Mouse (Mus musculus) liver, embryonic 13.5 days (tissue): ENCODE measurements around the gene Cuedc2. TPM values are rescaled to one million over a fixed set of nuclear protein-coding genes. Genes with fewer than 3 reads are reported as not detected.

Experiments used
- ATAC-seq: fragments of 200-750 bp; cut with Nextera tagmentation; 2 replicates; pipeline ENCODE4 v1.8.0; 2017; ENCODE audit warnings: low read depth, mild to moderate bottlenecking, moderate number of reproducible peaks, moderate library complexity
- DNase-seq: peaks from one replicate; pipeline ENCODE4 v3.0.0; 2022
- H3K27ac ChIP-seq: fragments of 300-500 bp; sonication (generic); 2 replicates; pipeline ENCODE4 v1.5.1; 2015; ENCODE audit warnings: moderate library complexity, mild to moderate bottlenecking, inconsistent platforms
- H3K27me3 ChIP-seq: fragments of 300-500 bp; sonication (generic); 2 replicates; pipeline ENCODE4 v1.6.1; 2015; ENCODE audit warnings: mild to moderate bottlenecking, inconsistent platforms
- H3K36me3 ChIP-seq: fragments of 300-500 bp; sonication (generic); 2 replicates; pipeline ENCODE4 v1.6.1; 2015; ENCODE audit warnings: mild to moderate bottlenecking, inconsistent platforms
- H3K4me1 ChIP-seq: fragments of 300-500 bp; sonication (generic); replicated peaks from 2 replicates; pipeline ENCODE4 v1.6.1; 2015; ENCODE audit warnings: inconsistent platforms
- H3K4me2 ChIP-seq: fragments of 300-500 bp; sonication (generic); 2 replicates; pipeline ENCODE4 v1.6.1; 2015; ENCODE audit warnings: inconsistent platforms, mild to moderate bottlenecking, moderate library complexity
- H3K4me3 ChIP-seq: fragments of 300-500 bp; sonication (generic); replicated peaks from 2 replicates; pipeline ENCODE4 v1.5.1; 2015; ENCODE audit warnings: mild to moderate bottlenecking, inconsistent platforms
- H3K9ac ChIP-seq: fragments of 300-500 bp; sonication (generic); 2 replicates; pipeline ENCODE4 v1.6.1; 2015; ENCODE audit warnings: mild to moderate bottlenecking, inconsistent platforms
- H3K9me3 ChIP-seq: fragments of 300-500 bp; sonication (generic); replicated peaks from 2 replicates; pipeline ENCODE4 v1.6.1; 2016; ENCODE audit warnings: inconsistent platforms
- WGBS: fragments of 180-500 bp; shearing (Covaris S2); methylation state at CpG from one replicate; pipeline ENCODE4 v1.1.7; 2015; ENCODE audit not compliant: insufficient replicate concordance; 5-methylcytosine and 5-hydroxymethylcytosine counted together
- polyA plus RNA-seq: library from polyadenylated mRNA; unstranded; fragments of >200 nt; fragmentation: Nextera tagmentation; extraction: Ambion mirVana; gene quantifications from 2 replicates; pipeline ENCODE4 v1.2.1, GENCODE M21; 2015

The Cuedc2 gene
- 85.6 and 86.7 TPM in 2 replicates for polyA plus RNA-seq

DNA sequence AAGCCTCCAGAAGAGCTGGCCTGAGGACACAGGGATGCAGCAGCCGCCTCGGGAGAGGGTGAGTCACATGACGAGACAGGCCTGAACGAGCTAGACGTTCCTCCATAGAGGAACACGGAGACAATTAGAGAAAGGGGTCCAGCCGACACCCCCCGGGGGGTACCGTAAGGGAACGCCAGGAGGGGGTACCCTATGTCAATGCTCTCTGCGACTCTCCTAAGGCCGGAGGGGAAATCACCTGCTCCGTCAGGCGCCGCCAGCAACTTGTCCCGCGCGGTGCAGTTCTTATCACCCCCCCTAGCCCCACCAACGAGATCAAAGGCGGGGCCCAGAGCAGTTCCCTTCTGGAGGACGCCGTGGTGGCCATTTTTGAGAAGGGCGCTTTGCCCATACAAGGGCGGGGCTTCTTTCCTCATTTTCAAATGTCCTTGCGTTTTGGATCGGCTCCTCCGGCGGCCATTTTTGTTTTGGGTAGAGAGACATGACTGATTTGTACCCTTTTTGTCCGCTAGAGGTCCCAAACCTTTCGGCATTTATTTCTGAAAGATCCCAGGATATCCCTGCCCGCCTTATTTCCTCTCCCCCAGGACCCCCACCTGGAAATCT lies at the start of gene Cuedc2:
Gene Cuedc2, minus strand, starts transcription at position 372 of the 606 bp plus-strand sequence.
- ATAC-seq, result peak; percentile 84
- H3K27me3 ChIP-seq, result no peaks in the 10 kb centered on the region
- DNase-seq, result peak; percentile 96
- peak within 1 kb of the TSS; percentile 77 for H3K27ac ChIP-seq
- peak within 1 kb of the TSS; percentile 69 for H3K4me3 ChIP-seq
- peaks cover 54% of the 10 kb centered on the region for H3K4me1 ChIP-seq
- peak within 1 kb of the TSS; percentile 79 for H3K4me2 ChIP-seq
- H3K9me3 ChIP-seq, result no peaks in the 10 kb centered on the region
- H3K36me3 ChIP-seq, result no peaks in the 10 kb centered on the region
- H3K9ac ChIP-seq, result peak within 1 kb of the TSS; percentile 77
- WGBS, result under 1% methylated on average over 31 of the region's 31 CpGs

DNA sequence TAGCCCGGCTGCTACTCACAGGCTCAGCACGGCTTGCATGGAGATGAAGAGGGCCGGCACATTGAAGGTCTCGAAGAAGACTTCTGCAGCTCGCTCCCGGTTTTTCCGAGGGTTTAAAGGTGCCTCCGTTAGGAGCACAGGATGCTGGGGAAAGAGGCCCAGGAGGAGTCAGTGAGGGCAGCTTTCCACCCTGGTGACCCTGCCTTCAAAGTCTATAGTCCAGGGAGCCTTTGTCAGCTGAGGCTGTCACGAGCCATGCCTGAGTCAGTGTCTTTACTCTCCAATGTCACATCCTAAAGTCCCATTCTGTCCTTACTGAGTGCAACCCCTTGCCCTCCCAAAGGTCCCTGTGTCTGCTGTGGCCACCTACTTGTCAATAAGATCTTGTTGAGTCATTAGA lies 43.8 kb upstream of the Cuedc2 start:
- H3K9ac ChIP-seq, result no peak overlapping the region
- H3K4me1 ChIP-seq, result no peaks in the 10 kb centered on the region
- H3K4me2 ChIP-seq, result no peak overlapping the region
- 90% methylated on average over 9 of the region's 9 CpGs for WGBS
- H3K4me3 ChIP-seq, result no peak overlapping the region
- DNase-seq (no peak), ATAC-seq (no peak)
- H3K9me3 ChIP-seq, result no peaks in the 10 kb centered on the region
- H3K27ac ChIP-seq, result no peak overlapping the region
- H3K27me3 ChIP-seq, result no peaks in the 10 kb centered on the region
- H3K36me3 ChIP-seq, result peaks cover 93% of the 10 kb centered on the region

DNA sequence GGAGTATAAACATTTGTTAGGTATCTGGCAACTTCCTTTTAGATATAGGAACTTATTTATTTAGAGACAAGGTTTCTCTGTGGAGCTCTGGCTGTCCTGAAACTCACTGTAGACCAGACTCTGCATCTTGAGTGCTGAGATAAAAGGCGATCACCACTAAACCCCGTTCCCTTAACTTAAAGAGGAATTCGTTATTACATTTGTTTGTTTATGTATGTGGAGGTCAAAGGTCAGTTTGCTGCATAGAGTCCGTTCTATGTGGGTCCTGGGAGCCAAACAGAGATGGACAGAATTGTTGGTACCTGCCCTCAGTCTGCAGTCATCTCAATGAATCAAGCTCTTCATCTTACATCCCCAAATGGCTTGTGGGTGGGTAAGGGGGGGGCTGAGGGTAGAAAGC lies 37.4 kb upstream of the Cuedc2 start:
- Histone ChIP-seq H3K4me1 (peaks cover 14% of the 10 kb centered on the region), H3K36me3 (peaks cover 61% of the 10 kb centered on the region), H3K9ac (no peak overlapping the region), H3K27ac (no peak overlapping the region), H3K4me2 (no peak overlapping the region), H3K27me3 (no peaks in the 10 kb centered on the region), H3K9me3 (no peaks in the 10 kb centered on the region), H3K4me3 (no peak overlapping the region)
- no peak for ATAC-seq
- whole genome bisulfite sequencing, result 51% methylated on average over 4 of the region's 4 CpGs
- no peak for DNase-seq

DNA sequence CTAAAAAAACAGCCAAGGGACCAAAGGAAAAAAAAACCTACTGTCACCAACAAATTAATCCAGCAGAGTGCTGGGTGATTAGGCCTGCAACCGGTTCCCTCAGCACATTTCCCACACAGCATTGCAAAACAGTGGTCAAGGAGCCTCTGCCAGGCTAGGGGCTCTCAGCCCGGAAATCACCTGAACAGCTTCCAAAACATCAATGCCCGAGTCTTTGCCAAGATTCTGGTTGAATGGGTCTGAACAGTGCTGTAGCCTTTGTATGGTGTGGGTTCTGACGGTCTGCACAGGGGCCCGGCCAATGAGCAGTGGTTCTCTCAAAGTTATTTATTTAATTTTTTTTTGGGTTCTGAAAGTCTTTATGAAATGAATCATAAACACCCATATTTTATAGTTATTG lies 37.0 kb upstream of the Cuedc2 start:
- Histone ChIP-seq H3K4me1 (peaks cover 14% of the 10 kb centered on the region), H3K4me3 (no peak overlapping the region), H3K36me3 (peaks cover 57% of the 10 kb centered on the region), H3K9me3 (no peaks in the 10 kb centered on the region), H3K27me3 (no peaks in the 10 kb centered on the region), H3K4me2 (no peak overlapping the region), H3K27ac (no peak overlapping the region), H3K9ac (no peak overlapping the region)
- ATAC-seq, result no peak
- no peak for DNase-seq
- WGBS, result 74% methylated on average over 5 of the region's 5 CpGs

DNA sequence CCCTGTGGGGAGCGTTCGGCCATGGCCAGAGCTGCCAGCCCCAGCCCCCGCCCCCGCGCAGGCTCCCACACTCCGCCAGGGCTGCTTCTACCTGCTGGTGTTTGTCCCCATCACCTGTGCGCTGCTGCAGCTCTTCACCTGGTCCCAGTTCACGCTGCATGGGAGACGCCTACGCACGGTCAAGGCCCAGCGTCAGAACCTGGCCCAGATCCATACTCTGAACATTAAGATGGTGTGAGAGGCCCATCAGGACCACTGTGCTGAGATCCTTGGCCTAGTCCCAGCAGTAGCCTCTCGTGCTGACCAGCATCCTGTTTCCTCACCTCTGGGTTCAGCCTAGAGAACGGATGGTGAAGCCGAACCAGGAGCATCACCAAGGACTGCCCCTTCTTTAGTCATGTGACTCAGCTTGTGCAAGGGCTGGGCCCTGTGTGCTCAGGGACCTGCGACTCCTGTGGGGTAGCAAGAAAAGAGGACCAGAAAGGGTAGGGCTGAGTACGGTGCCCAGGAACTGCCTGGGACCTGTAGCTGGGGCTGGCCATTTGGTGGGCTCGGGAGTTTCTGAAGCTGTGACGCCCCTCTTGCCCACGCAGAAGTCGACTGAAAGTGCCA lies 36.1 kb upstream of the Cuedc2 start:
- H3K4me2 ChIP-seq, result no peak overlapping the region
- H3K27me3 ChIP-seq, result no peaks in the 10 kb centered on the region
- H3K4me3 ChIP-seq, result no peak overlapping the region
- no peak overlapping the region for H3K9ac ChIP-seq
- no peak overlapping the region for H3K27ac ChIP-seq
- ATAC-seq (peak; percentile 49), DNase-seq (no peak)
- H3K9me3 ChIP-seq, result no peaks in the 10 kb centered on the region
- peaks cover 48% of the 10 kb centered on the region for H3K36me3 ChIP-seq
- 80% methylated on average over 21 of the region's 21 CpGs for WGBS
- H3K4me1 ChIP-seq, result peaks cover 14% of the 10 kb centered on the region

DNA sequence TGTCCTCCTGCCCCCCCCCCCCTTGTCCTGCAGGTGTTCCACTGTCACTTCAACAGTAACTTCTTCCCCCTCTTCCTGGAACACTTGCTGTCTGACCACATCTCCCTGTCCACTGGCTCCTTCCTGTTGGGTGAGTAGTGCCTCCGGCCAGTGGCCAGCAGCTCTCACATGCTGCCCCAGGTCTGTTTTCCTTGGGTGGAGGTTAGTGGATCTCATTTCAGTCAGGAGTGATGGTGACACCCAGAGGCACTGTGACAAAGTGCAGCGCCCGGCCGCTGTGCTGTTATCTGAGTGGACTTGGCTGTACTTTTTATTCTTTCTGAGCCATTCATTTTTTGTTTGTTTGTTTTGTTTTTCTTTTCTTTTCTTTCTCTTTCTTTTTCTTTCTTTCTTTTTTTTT lies 30.7 kb upstream of the Cuedc2 start:
- H3K27ac ChIP-seq, result no peak overlapping the region
- H3K36me3 ChIP-seq, result peaks cover 10% of the 10 kb centered on the region; the same call in 1 of the 2 replicates
- DNase-seq (no peak), ATAC-seq (no peak; the same call in 1 of the 2 replicates)
- WGBS, result 29% methylated on average over 4 of the region's 4 CpGs
- H3K4me1 ChIP-seq, result peaks cover 1% of the 10 kb centered on the region; the same call in 1 of the 2 replicates
- H3K27me3 ChIP-seq, result no peaks in the 10 kb centered on the region
- no peak overlapping the region for H3K4me3 ChIP-seq
- no peak overlapping the region for H3K4me2 ChIP-seq
- H3K9me3 ChIP-seq, result no peaks in the 10 kb centered on the region
- H3K9ac ChIP-seq, result no peak overlapping the region

DNA sequence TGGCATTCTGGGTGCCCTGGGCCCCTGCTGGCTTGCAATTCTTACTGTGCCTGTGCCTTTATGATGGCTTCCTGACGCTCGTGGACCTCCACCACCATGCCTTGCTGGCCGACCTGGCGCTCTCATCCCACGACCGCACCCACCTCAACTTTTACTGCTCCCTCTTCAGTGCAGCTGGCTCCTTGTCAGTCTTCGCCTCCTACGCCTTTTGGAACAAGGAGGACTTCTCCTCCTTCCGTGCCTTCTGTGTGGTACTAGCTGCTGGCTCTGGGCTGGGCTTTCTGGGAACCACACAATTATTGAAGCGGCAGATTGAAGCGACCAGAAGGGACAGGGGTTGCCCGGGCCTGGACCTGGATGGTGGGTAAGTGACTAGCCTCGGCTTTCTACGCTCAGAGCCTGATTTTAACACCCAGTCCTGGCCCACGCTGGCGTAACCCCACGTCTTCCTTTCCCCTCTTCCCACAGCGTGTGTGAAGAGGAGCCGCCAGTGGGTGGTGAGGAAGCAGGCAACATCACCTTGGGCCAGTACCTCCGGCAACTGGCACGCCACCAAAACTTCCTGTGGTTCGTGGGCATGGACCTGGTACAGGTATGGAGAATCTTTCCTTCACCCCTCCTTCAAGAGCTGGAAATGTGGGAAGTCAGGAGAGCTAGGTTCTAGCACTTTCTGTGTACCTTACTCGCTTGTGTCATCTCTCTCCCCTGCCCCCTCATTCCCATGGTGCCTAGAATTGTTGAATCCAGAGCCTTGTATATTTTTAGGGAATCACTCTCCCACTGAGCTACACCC lies 29.5 kb upstream of the Cuedc2 start:
- H3K27me3 ChIP-seq, result no peaks in the 10 kb centered on the region
- no peak for DNase-seq
- H3K9me3 ChIP-seq, result no peaks in the 10 kb centered on the region
- WGBS, result 82% methylated on average over 23 of the region's 23 CpGs
- no peak overlapping the region; the same call in 1 of the 2 replicates for H3K9ac ChIP-seq
- peaks cover 10% of the 10 kb centered on the region; the same call in 1 of the 2 replicates for H3K36me3 ChIP-seq
- ATAC-seq, result no peak
- H3K4me2 ChIP-seq, result no peak overlapping the region
- no peak overlapping the region for H3K27ac ChIP-seq
- H3K4me1 ChIP-seq, result peaks cover 5% of the 10 kb centered on the region; the same call in 1 of the 2 replicates
- no peak overlapping the region for H3K4me3 ChIP-seq

DNA sequence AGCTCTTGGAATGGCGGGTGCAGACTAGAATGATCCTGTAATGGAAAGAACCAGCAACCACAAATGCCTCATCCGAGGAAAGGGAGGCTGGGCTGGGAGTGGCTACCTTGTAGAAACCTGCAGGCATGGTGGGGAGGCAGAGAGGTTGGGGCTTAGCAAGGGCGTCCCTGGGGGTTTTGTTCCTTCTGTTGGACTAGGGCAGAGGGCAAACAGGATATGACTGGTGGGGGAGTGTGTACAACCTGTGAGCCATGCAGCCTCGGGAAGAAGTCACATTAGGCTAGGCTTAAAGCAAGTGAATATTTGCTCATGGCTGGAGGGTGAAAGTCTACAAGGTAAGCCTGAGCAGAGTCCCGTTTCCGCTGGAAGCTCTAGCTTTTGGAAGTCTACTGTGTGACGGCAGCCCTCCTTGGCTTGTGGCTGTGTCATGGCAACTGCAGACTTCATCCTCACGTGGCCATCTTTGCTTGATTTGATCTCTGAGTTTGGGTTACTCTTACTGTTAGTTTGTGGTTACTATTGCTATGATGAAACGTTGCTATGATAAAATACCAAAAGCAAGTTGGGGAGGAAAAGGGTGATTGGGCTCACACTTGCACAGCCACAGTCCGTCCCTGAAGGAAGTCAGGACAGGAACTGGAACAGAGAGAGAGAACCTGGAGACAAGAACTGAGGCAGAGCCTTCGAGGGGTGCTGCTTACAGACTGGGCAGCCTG lies 24.9 kb upstream of the Cuedc2 start:
- peak; percentile 46; the same call in 1 of the 2 replicates for ATAC-seq
- WGBS, result 61% methylated on average over 11 of the region's 11 CpGs

DNA sequence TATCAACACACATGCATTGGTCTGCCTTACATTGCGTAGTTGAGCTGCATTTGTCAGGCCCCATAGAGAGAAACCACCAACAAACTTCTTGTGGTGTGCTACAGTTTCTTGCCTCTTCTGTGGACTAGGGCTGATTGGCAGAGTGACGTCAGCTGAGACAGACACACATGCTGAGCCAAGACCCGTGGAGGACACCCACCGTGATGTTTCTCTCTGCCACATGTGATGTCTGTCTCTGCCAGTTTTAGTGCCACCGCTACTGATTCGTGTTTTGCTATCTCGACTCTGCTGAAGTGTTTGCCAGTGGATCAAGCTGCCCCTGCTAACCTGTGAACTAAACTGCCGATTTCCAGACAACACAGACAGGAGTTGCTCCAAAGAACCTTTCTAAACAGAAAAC lies 23.6 kb upstream of the Cuedc2 start:
- Histone ChIP-seq H3K4me2 (no peak overlapping the region), H3K36me3 (peaks cover 5% of the 10 kb centered on the region; the same call in 1 of the 2 replicates), H3K27me3 (no peaks in the 10 kb centered on the region), H3K4me3 (no peak overlapping the region), H3K9ac (no peak overlapping the region), H3K4me1 (peaks cover 29% of the 10 kb centered on the region), H3K9me3 (no peaks in the 10 kb centered on the region), H3K27ac (no peak overlapping the region)
- ATAC-seq, result no peak
- DNase-seq, result no peak
- WGBS, result 71% methylated on average over 8 of the region's 8 CpGs

More for the DNA sequence above, 24.9 kb upstream of the Cuedc2 start:
- Histone ChIP-seq H3K27me3 (no peaks in the 10 kb centered on the region), H3K4me2 (no peak overlapping the region), H3K27ac (peak overlapping the region; percentile 16), H3K9ac (no peak overlapping the region), H3K4me1 (peaks cover 15% of the 10 kb centered on the region), H3K36me3 (peaks cover 5% of the 10 kb centered on the region; the same call in 1 of the 2 replicates), H3K9me3 (no peaks in the 10 kb centered on the region), H3K4me3 (no peak overlapping the region)
- DNase-seq, result no peak

DNA sequence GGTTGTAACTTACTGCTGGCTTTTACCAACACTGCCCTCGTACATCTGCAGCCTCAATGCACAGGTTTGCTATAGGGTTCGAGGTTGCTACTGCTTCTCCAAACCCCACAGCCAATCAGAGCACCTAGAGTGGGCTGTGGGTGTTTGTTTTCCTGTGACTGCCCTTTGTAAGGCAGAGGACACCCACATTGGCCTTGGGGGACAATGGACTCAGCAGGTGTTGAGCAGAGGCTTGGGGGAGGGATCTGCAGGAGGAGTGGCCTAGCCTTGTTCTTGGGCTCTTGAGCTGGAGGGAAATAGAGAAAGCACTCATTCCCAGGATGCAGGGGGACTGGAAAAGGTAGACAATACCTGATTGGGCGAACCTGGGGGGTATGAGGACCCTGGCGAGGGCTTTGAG lies 19.9 kb upstream of the Cuedc2 start:
- Histone ChIP-seq H3K27ac (peak overlapping the region; percentile 63), H3K4me3 (peak overlapping the region; percentile 69), H3K4me1 (peaks cover 37% of the 10 kb centered on the region), H3K27me3 (no peaks in the 10 kb centered on the region), H3K4me2 (peak overlapping the region; percentile 96), H3K9ac (peak overlapping the region; percentile 77), H3K9me3 (no peaks in the 10 kb centered on the region), H3K36me3 (peaks cover 5% of the 10 kb centered on the region; the same call in 1 of the 2 replicates)
- WGBS, result 18% methylated on average over 4 of the region's 4 CpGs
- DNase-seq (no peak), ATAC-seq (no peak)
